Mouse (Mus musculus): ENCODE measurements at regions not wholly inside any gene's neighbourhood (a gene's known extent, or its start where the extent isn't known, plus 50 kb on each side); places are given as distances from the start of the nearest gene placed in this dataset.

GRCm38 (mm10) chr1:14097567-14098228 is 1995.4 kb downstream of the 4930444P10Rik start:
- H3K27me3 ChIP-seq (ENCODE audit: control insufficient read depth, insufficient read depth, insufficient read length): no peaks in the 10 kb centered on the region
- no peak overlapping the region for H3K4me2 ChIP-seq (ENCODE audit: low read depth)
- H3K36me3 ChIP-seq (ENCODE audit: control insufficient read depth, insufficient read depth): no peaks in the 10 kb centered on the region
- no peak overlapping the region for H3ac ChIP-seq (ENCODE audit: control insufficient read depth, insufficient read length)
- TF ChIP-seq MAX (IDR thresholded peaks at IDR 0.05; ENCODE audit: low read depth) (no peak), TCF12 (IDR thresholded peaks at IDR 0.05; ENCODE audit: insufficient read depth, poor library complexity, severe bottlenecking) (no peak)
- no peaks in the 10 kb centered on the region for H3K79me2 ChIP-seq (ENCODE audit: control insufficient read depth, insufficient read depth)
- H3K4me3 ChIP-seq: no peak overlapping the region

DNA sequence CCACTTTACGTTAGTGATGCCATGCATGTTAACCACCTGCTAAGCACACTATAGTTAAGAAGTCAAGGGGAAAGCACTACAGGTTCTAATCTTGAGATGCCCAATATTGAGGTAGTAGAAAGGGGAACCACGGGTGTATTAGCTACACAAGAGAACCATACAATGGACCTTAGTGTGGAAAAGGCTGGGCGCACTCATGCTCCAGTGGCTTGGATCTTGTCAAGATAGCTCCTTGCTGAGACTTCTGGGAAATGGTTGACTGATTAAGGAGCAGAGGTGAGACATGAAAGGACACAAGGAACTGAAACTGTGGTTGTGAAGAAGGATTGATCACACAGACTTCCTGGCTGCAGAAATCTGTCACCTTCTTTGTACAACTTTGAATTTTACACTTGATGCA is 2028.3 kb downstream of the 4930444P10Rik start:
- H3K27me3 ChIP-seq (ENCODE audit: control insufficient read depth, insufficient read depth, insufficient read length): no peaks in the 10 kb centered on the region
- no peak overlapping the region for H3ac ChIP-seq (ENCODE audit: control insufficient read depth, insufficient read length)
- no peak overlapping the region for H3K4me3 ChIP-seq
- TF ChIP-seq CEBPB (IDR thresholded peaks at IDR 0.05; ENCODE audit: insufficient read depth, poor library complexity, severe bottlenecking) (no peak), POLR2A (IDR thresholded peaks at IDR 0.05; ENCODE audit: insufficient read length, low read depth) (no peak), MYOD1 (IDR thresholded peaks at IDR 0.05; ENCODE audit: control insufficient read depth in 1 of 3, insufficient read length in 2 of 3, low read depth in 2 of 3) (no peak), POLR2AphosphoS2 (IDR thresholded peaks at IDR 0.05; ENCODE audit: insufficient read length, low read depth) (no peak), MYOG (IDR thresholded peaks at IDR 0.05; ENCODE audit: control insufficient read depth in 1 of 3, insufficient read depth in 1 of 3, insufficient read length in 2 of 3, low read depth in 2 of 3) (no peak), TCF3 (IDR thresholded peaks at IDR 0.05; ENCODE audit: insufficient read length, low read depth) (no peak), E2F4 (IDR thresholded peaks at IDR 0.05; ENCODE audit: insufficient read depth) (no peak), USF1 (IDR thresholded peaks at IDR 0.05; ENCODE audit: low read depth) (no peak), MAX (IDR thresholded peaks at IDR 0.05; ENCODE audit: low read depth) (no peak), TCF12 (IDR thresholded peaks at IDR 0.05; ENCODE audit: insufficient read depth, poor library complexity, severe bottlenecking) (no peak), SRF (IDR thresholded peaks at IDR 0.05; ENCODE audit: control insufficient read depth, insufficient read length, low read depth) (no peak)
- no peak overlapping the region for H3K4me2 ChIP-seq (ENCODE audit: low read depth)
- no peaks in the 10 kb centered on the region for H3K79me2 ChIP-seq (ENCODE audit: control insufficient read depth, insufficient read depth)
- no peaks in the 10 kb centered on the region for H3K36me3 ChIP-seq (ENCODE audit: control insufficient read depth, insufficient read depth)

DNA sequence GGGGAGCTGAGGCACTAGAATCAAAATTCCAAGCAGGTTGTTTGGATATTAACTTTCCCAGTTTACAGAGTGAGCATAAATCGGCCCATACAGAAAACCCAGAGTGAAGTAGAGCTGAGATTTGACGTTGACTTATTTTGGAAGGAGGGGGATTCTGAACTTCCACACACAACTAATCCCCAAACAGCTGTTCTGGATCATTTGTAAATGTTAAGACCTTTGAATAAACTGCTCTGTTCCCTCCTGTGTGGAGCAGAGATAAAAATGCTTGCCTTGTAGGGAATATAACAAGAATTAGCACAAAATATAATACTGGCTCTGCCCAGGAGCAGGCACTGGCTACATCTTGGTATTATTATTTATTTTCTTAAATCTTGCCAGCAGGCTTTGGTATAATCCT is 2057.0 kb downstream of the 4930444P10Rik start:
- Histone ChIP-seq H3K4me3 (no peak overlapping the region), H3K4me2 (ENCODE audit: low read depth) (no peak overlapping the region), H3K27me3 (ENCODE audit: control insufficient read depth, insufficient read depth, insufficient read length) (no peaks in the 10 kb centered on the region), H3K36me3 (ENCODE audit: control insufficient read depth, insufficient read depth) (no peaks in the 10 kb centered on the region), H3K79me2 (ENCODE audit: control insufficient read depth, insufficient read depth) (no peaks in the 10 kb centered on the region), H3ac (ENCODE audit: control insufficient read depth, insufficient read length) (no peak overlapping the region)
- TF ChIP-seq POLR2A (IDR thresholded peaks at IDR 0.05; ENCODE audit: insufficient read length, low read depth): no peak
- TF ChIP-seq TCF12 (IDR thresholded peaks at IDR 0.05; ENCODE audit: insufficient read depth, poor library complexity, severe bottlenecking): no peak
- no peak for TF ChIP-seq MYOG (IDR thresholded peaks at IDR 0.05; ENCODE audit: control insufficient read depth in 1 of 3, insufficient read depth in 1 of 3, insufficient read length in 2 of 3, low read depth in 2 of 3)
- no peak for TF ChIP-seq E2F4 (IDR thresholded peaks at IDR 0.05; ENCODE audit: insufficient read depth)
- no peak for TF ChIP-seq MAX (IDR thresholded peaks at IDR 0.05; ENCODE audit: low read depth)
- TF ChIP-seq SRF (IDR thresholded peaks at IDR 0.05; ENCODE audit: control insufficient read depth, insufficient read length, low read depth): no peak
- no peak for TF ChIP-seq CEBPB (IDR thresholded peaks at IDR 0.05; ENCODE audit: insufficient read depth, poor library complexity, severe bottlenecking)

DNA sequence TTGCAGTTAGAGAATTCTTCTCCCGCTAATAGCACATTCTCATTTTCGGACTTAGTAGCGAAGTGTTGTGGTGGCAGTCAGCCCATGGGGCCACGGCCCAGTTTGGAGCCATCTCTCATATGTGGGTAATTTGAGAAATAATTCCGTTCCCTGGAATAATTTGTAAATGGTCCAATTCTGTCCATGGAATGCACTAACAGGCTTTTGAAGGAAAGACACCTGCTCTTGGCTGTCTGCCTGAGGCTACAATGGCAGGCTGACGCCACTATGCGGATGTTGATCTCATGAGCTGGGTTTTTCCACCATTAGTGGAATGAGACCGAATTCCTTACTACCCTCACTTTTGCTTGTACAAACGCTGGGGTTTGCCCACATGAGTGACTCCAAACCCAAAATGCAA is 2081.6 kb downstream of the 4930444P10Rik start:
- TF ChIP-seq CEBPB (IDR thresholded peaks at IDR 0.05; ENCODE audit: insufficient read depth, poor library complexity, severe bottlenecking) (0 out of 2 replicates have a peak, but pooled peaks have one; percentile 16), SRF (IDR thresholded peaks at IDR 0.05; ENCODE audit: control insufficient read depth, insufficient read length, low read depth) (no peak), MYOD1 (IDR thresholded peaks at IDR 0.05; ENCODE audit: control insufficient read depth in 1 of 3, insufficient read length in 2 of 3, low read depth in 2 of 3) (peak in 2 of 3 experiments; percentile 76 to 81), TCF12 (IDR thresholded peaks at IDR 0.05; ENCODE audit: insufficient read depth, poor library complexity, severe bottlenecking) (no peak)
- H3K4me3 ChIP-seq: no peak overlapping the region
- H3K4me2 ChIP-seq (ENCODE audit: low read depth): peak overlapping the region; percentile 63
- no peaks in the 10 kb centered on the region for H3K27me3 ChIP-seq (ENCODE audit: control insufficient read depth, insufficient read depth, insufficient read length)
- no peaks in the 10 kb centered on the region for H3K36me3 ChIP-seq (ENCODE audit: control insufficient read depth, insufficient read depth)
- H3K79me2 ChIP-seq (ENCODE audit: control insufficient read depth, insufficient read depth): no peaks in the 10 kb centered on the region
- H3ac ChIP-seq (ENCODE audit: control insufficient read depth, insufficient read length): no peak overlapping the region

GRCm38 (mm10) chr1:14010789-14011188 is 2082.3 kb downstream of the 4930444P10Rik start:
- Histone ChIP-seq H3K4me3 (no peak overlapping the region), H3K79me2 (ENCODE audit: control insufficient read depth, insufficient read depth) (no peaks in the 10 kb centered on the region), H3ac (ENCODE audit: control insufficient read depth, insufficient read length) (no peak overlapping the region), H3K36me3 (ENCODE audit: control insufficient read depth, insufficient read depth) (no peaks in the 10 kb centered on the region), H3K4me2 (ENCODE audit: low read depth) (peak overlapping the region; percentile 63), H3K27me3 (ENCODE audit: control insufficient read depth, insufficient read depth, insufficient read length) (no peaks in the 10 kb centered on the region)
- TF ChIP-seq USF1 (IDR thresholded peaks at IDR 0.05; ENCODE audit: low read depth) (peak; percentile 50), MYOD1 (IDR thresholded peaks at IDR 0.05; ENCODE audit: control insufficient read depth in 1 of 3, insufficient read length in 2 of 3, low read depth in 2 of 3) (no peak), CEBPB (IDR thresholded peaks at IDR 0.05; ENCODE audit: insufficient read depth, poor library complexity, severe bottlenecking) (peak; percentile 91)

DNA sequence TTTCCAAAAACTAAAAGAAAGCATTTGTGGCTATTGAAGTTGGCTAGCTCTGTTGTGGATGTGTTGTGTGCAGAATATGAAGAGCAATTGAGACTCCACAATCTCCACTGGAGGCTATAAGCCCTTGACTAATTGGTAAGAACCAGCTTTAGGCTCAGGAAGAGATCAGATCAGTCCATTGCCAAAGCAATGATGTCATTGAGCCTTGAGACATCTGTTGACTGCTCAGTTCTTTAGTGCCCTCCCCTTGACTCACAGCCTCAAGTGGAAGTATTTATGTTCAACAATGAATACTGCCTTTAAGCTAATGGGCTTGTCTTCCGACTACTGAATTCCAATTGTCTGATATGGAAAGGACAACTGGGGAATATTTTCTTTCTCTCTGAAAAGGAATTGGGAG is 2090.6 kb downstream of the 4930444P10Rik start:
- Histone ChIP-seq H3K4me2 (ENCODE audit: low read depth) (peak overlapping the region; percentile 15), H3K27me3 (ENCODE audit: control insufficient read depth, insufficient read depth, insufficient read length) (no peaks in the 10 kb centered on the region), H3ac (ENCODE audit: control insufficient read depth, insufficient read length) (no peak overlapping the region), H3K36me3 (ENCODE audit: control insufficient read depth, insufficient read depth) (no peaks in the 10 kb centered on the region), H3K79me2 (ENCODE audit: control insufficient read depth, insufficient read depth) (no peaks in the 10 kb centered on the region), H3K4me3 (no peak overlapping the region)
- TF ChIP-seq MYOD1 (IDR thresholded peaks at IDR 0.05; ENCODE audit: control insufficient read depth in 1 of 3, insufficient read length in 2 of 3, low read depth in 2 of 3): peak in 1 of 3 experiments; percentile 4
- no peak for TF ChIP-seq TCF3 (IDR thresholded peaks at IDR 0.05; ENCODE audit: insufficient read length, low read depth)
